Mouse (Mus musculus) liver, embryonic 14.5 days (tissue): ENCODE measurements at regions not wholly inside any gene's neighbourhood (a gene's known extent, or its start where the extent isn't known, plus 50 kb on each side); places are given as distances from the start of the nearest gene placed in this dataset.

Experiments
- ATAC-seq: fragments of 200-750 bp; cut with Nextera tagmentation; 2 replicates; pipeline ENCODE4 v1.8.0; 2017; ENCODE audit warnings: moderate number of reproducible peaks, mild to moderate bottlenecking, moderate library complexity; ENCODE audit not compliant: insufficient read depth
- DNase-seq, 3 experiments: peaks; one replicate each; pipeline ENCODE4 v3.0.0-alpha.2; 2012 to 2013; ENCODE audit warnings: low read depth in 3 of 3, low spot score in 3 of 3
- H3K27ac ChIP-seq: fragments of 300-500 bp; sonication (generic); 2 replicates; pipeline ENCODE4 v1.5.1; 2014; ENCODE audit warnings: moderate library complexity, mild to moderate bottlenecking, control low read depth, inconsistent platforms
- H3K27me3 ChIP-seq: fragments of 300-500 bp; sonication (generic); 2 replicates; pipeline ENCODE4 v1.6.1; 2014; ENCODE audit warnings: mild to moderate bottlenecking, low read length, moderate library complexity; ENCODE audit not compliant: control insufficient read depth, insufficient read depth
- H3K36me3 ChIP-seq: fragments of 300-500 bp; sonication (generic); replicated peaks from 2 replicates; pipeline ENCODE4 v1.6.1; 2014; ENCODE audit warnings: low read depth; ENCODE audit not compliant: control insufficient read depth, insufficient read depth
- H3K4me1 ChIP-seq, 2 experiments: fragments of 200-500 bp in 1 of 2; fragments of 300-500 bp in 1 of 2; sonication (generic) in 1 of 2; replicated peaks; 2 replicates each; pipeline ENCODE4 v1.6.1; 2012 to 2014; ENCODE audit warnings: antibody characterized with exemption in 1 of 2, inconsistent platforms in 1 of 2, low read length in 1 of 2; ENCODE audit not compliant: control insufficient read depth in 2 of 2, insufficient read depth in 2 of 2
- H3K4me2 ChIP-seq: fragments of 300-500 bp; sonication (generic); 2 replicates; pipeline ENCODE4 v1.6.1; 2014; ENCODE audit warnings: low read depth, mild to moderate bottlenecking, control low read depth, moderate library complexity
- H3K4me3 ChIP-seq, 2 experiments: fragments of 200-500 bp in 1 of 2; fragments of 300-500 bp in 1 of 2; sonication (generic) in 1 of 2; 2 replicates each; pipeline ENCODE4 v1.5.1; 2012 to 2014; ENCODE audit warnings: low read depth in 2 of 2, low read length in 2 of 2, mild to moderate bottlenecking in 2 of 2, control low read depth in 1 of 2, inconsistent platforms in 1 of 2, moderate library complexity in 1 of 2; ENCODE audit not compliant: insufficient read depth in 1 of 2
- H3K9ac ChIP-seq: fragments of 300-500 bp; sonication (generic); replicated peaks from 2 replicates; pipeline ENCODE4 v1.6.1; 2014; ENCODE audit warnings: mild to moderate bottlenecking, control low read depth, moderate library complexity
- H3K9me3 ChIP-seq: fragments of 300-500 bp; sonication (generic); 2 replicates; pipeline ENCODE4 v1.6.1; 2016; ENCODE audit warnings: low read length, mixed read lengths; ENCODE audit not compliant: control insufficient read depth
- CTCF ChIP-seq: IDR thresholded peaks from 2 replicates; pipeline ENCODE4 v1.5.1; 2016; ENCODE audit warnings: antibody characterized with exemption, low read depth, control low read depth
- EP300 ChIP-seq: IDR thresholded peaks from 2 replicates; pipeline ENCODE4 v1.6.1; 2016; ENCODE audit warnings: antibody characterized with exemption, low read depth
- WGBS: fragments of 180-500 bp; shearing (Covaris S2); extraction: QIAGEN DNeasy Blood & Tissue Kit; methylation state at CpG from one replicate; pipeline ENCODE4 v1.1.7; 2014; ENCODE audit not compliant: insufficient replicate concordance; 5-methylcytosine and 5-hydroxymethylcytosine counted together

GRCm38 (mm10) chr2:75412735-75413134 is 246.3 kb upstream of the Hnrnpa3 start:
- 61% methylated on average over 5 of the region's 5 CpGs for WGBS
- Histone ChIP-seq H3K27ac (no peak overlapping the region), H3K4me1 (no peaks in the 10 kb centered on the region), H3K4me3 (no peak overlapping the region), H3K36me3 (no peaks in the 10 kb centered on the region), H3K9me3 (no peaks in the 10 kb centered on the region), H3K27me3 (no peaks in the 10 kb centered on the region), H3K9ac (no peak overlapping the region), H3K4me2 (no peak overlapping the region)
- ATAC-seq = no peak
- no peak for DNase-seq
- TF ChIP-seq CTCF (no peak), EP300 (no peak)

GRCm38 (mm10) chr2:75418689-75419088 is 240.4 kb upstream of the Hnrnpa3 start:
- H3K36me3 ChIP-seq = no peaks in the 10 kb centered on the region
- no peak for TF ChIP-seq CTCF
- TF ChIP-seq EP300 = no peak
- 46% methylated on average over 2 of the region's 2 CpGs for WGBS
- DNase-seq = no peak
- H3K9me3 ChIP-seq = no peaks in the 10 kb centered on the region
- no peak overlapping the region for H3K9ac ChIP-seq
- H3K4me1 ChIP-seq = no peaks in the 10 kb centered on the region
- no peak overlapping the region for H3K4me2 ChIP-seq
- no peak overlapping the region for H3K4me3 ChIP-seq
- H3K27ac ChIP-seq = no peak overlapping the region
- ATAC-seq = no peak
- H3K27me3 ChIP-seq = no peaks in the 10 kb centered on the region; the same call in 1 of the 2 replicates

GRCm38 (mm10) chr2:75419142-75419541 is 239.9 kb upstream of the Hnrnpa3 start:
- H3K4me3 ChIP-seq = no peak overlapping the region
- DNase-seq (no peak), ATAC-seq (no peak)
- no peak overlapping the region for H3K4me2 ChIP-seq
- H3K27me3 ChIP-seq = no peaks in the 10 kb centered on the region; the same call in 1 of the 2 replicates
- TF ChIP-seq EP300 (no peak), CTCF (no peak)
- H3K27ac ChIP-seq = no peak overlapping the region
- no peaks in the 10 kb centered on the region for H3K9me3 ChIP-seq
- H3K4me1 ChIP-seq = no peaks in the 10 kb centered on the region
- no peaks in the 10 kb centered on the region for H3K36me3 ChIP-seq
- WGBS = 60% methylated on average over 1 of the region's 1 CpGs
- no peak overlapping the region for H3K9ac ChIP-seq

- Histone ChIP-seq H3K4me1 (no peaks in the 10 kb centered on the region), H3K4me2 (no peak overlapping the region), H3K4me3 (no peak overlapping the region), H3K27ac (no peak overlapping the region), H3K9me3 (no peaks in the 10 kb centered on the region), H3K36me3 (no peaks in the 10 kb centered on the region), H3K27me3 (no peaks in the 10 kb centered on the region; the same call in 1 of the 2 replicates), H3K9ac (no peak overlapping the region)
- DNase-seq (no peak), ATAC-seq (no peak)
- no peak for TF ChIP-seq CTCF
- no peak for TF ChIP-seq EP300
- 69% methylated on average over 20 of the region's 20 CpGs for WGBS
Measured at GRCm38 (mm10) chr2:75422798-75423685, 236.0 kb upstream of the Hnrnpa3 start.

GRCm38 (mm10) chr2:75423872-75424271 is 235.2 kb upstream of the Hnrnpa3 start:
- Histone ChIP-seq H3K27me3 (no peaks in the 10 kb centered on the region; the same call in 1 of the 2 replicates), H3K4me3 (no peak overlapping the region), H3K9ac (no peak overlapping the region), H3K4me2 (no peak overlapping the region), H3K36me3 (no peaks in the 10 kb centered on the region), H3K27ac (no peak overlapping the region), H3K9me3 (no peaks in the 10 kb centered on the region), H3K4me1 (no peaks in the 10 kb centered on the region)
- 33% methylated on average over 5 of the region's 5 CpGs for WGBS
- no peak for DNase-seq
- no peak for ATAC-seq
- TF ChIP-seq CTCF = no peak
- no peak for TF ChIP-seq EP300
